Mouse (Mus musculus) layer of hippocampus, postnatal 25 days (tissue): ENCODE measurements around the gene Agxt. TPM values are rescaled to one million over a fixed set of nuclear protein-coding genes. Genes with fewer than 3 reads are reported as not detected.

Experiments used
- DNase-seq, 2 experiments: peaks; one replicate each; pipeline ENCODE4 v3.0.0; 2022; ENCODE audit warnings: mixed read lengths in 2 of 2, low spot score in 1 of 2; ENCODE audit errors: extremely low spot score in 1 of 2
- total RNA-seq, 2 experiments: library from RNA; stranded (reverse); gene quantifications; 2 replicates each; pipeline ENCODE4 v1.2.3; 2021

Gene Agxt
- total RNA-seq = not detected

- DNase-seq = no peak
Measured at GRCm38 (mm10) chr1:93135036-93135526, at the start of gene Agxt. Gene Agxt (plus strand): TSS chr1:93135240.

GRCm38 (mm10) chr1:93092582-93092981, 42.5 kb upstream of the Agxt start:
- DNase-seq = no peak

GRCm38 (mm10) chr1:93098956-93099355, 36.1 kb upstream of the Agxt start:
- DNase-seq = no peak

DNA sequence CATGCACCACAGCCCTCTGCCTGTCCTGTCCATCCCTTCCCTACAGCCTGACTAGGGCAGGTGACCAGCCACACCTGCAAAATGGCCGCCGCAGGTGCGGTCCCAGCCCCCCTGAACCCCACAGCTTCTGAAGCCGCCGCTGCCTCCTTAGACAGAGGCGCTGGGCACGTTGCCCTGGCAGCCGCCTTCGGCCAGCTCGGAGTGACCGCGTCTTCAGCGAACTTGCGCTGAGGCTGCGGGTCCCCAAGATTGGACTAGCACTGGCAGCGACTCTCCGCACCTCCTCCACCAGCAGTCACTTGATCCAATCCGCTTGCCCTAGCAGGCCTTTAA, 34.8 kb upstream of the Agxt start:
- DNase-seq = no peak

- peak; percentile 60 to 73 for DNase-seq
Measured at GRCm38 (mm10) chr1:93100576-93101491, 34.2 kb upstream of the Agxt start.

DNA sequence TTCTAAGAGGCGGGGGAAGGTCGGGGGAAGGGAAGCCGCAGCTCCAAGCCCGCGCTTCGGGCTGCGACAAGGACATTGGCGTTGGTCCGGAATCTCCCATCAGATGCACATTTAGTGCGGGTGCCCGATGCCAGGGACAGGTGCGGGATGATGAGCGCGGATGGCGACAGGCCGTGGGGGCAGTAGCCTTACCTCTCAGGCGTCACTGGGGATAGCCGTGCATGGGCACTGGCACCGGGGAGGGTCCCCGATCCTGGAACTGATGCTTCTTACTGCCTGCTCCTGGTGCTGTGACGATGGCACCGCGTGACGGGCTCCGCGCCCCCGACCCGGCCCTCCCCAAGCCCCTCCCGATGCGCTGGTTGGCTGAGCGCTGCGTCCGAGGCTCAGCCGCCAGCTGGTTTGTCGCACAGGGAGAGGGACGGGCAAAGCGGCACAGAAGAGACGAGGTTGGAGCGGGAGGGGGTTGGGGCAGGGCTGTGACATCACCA, 33.4 kb upstream of the Agxt start, which contains the start of gene Kif1a:
TSS of gene Kif1a (minus strand) at position 381 of the 491 bp plus-strand sequence.
- DNase-seq = peak; percentile 81 to 86

- no peak for DNase-seq
Measured at GRCm38 (mm10) chr1:93102700-93103099, 32.3 kb upstream of the Agxt start.

DNA sequence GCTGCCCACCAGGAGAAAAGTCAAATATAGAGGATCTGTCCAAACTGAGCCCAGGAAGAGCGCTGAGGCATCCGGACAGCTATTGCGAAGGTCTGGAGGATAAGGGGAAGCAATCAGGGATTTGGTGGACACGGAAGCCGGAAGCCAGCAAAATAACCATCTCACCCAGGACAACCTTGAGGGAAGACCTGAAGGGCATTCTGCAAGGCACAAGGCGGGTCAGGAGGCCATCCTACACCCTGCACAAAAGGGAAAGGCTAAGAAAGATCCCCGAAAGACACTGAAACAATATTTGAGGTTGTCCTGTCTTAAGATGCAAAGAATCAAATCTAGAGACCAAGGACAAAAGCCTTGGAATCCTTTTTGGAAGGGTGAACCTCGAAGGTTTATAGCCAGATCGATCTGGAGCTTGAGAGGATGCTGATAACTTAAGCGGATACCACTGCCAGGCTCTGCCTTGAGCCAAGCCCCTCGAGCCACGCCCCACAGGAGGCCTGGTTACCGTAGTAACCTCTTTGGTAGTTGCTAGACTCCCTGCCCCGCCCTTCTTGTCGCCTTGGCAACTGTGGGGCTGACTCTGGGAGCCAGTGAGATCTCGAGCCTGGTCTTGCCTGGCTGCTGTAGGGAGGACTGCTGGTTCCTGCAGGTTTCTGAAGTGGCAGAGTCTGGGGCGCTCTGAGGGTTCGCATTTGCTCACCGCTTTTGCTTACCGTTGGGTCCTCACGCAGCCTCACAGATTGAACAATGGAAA, 20.2 kb upstream of the Agxt start:
- peak; percentile 42 to 59 for DNase-seq

- DNase-seq = no peak
Measured at GRCm38 (mm10) chr1:93115471-93115870, 19.6 kb upstream of the Agxt start.

DNA sequence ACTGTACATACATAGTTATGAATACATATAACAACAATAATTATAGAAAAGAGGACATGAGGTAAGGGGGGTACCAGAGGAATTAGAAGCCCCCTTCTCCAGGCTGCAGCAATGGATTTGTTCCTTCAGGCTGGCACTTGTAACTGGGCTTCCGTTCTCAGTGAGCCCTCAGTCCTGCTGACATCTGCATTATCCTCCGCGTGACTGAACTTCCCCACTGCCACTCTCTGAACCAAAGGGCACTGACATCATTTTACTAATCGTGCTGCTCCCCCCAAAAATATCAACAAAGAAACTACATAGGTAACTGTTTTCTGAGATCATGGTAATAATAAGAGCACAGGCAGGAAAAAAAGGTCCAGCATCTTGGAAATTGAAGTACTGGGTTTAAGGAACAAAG, 16.2 kb upstream of the Agxt start:
- DNase-seq = no peak

DNA sequence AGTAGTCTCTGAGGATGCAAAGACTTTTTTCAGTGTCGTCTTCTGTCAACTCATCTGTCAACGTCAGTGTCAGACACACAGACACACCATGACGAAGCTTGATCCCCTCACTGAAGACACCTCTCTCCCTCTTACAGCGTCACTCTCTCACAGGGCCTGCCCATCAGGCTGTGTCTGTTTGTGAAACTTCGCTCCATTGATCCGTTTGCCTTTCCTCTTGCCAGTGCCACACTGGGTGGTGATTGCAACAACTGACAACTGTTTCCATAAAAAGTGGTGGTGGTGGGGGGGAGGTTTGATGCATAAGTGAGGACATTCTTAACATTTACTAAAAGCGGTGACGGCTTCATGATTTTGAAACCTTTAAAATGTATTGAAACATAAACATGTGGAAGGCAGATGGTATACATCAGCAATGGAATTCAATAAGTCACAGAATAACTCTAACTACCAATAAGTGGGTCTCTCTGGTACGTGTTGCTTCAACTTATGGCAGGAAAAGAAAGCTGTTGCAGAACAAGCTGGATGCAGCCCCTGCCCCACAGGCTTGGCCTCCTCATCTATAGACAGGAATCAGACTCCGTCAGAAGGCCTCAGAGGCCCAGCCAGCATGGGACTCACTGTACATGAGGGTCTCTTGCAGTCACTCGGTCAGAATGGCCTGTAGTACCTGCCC, 11.7 kb upstream of the Agxt start:
- DNase-seq = no peak

DNA sequence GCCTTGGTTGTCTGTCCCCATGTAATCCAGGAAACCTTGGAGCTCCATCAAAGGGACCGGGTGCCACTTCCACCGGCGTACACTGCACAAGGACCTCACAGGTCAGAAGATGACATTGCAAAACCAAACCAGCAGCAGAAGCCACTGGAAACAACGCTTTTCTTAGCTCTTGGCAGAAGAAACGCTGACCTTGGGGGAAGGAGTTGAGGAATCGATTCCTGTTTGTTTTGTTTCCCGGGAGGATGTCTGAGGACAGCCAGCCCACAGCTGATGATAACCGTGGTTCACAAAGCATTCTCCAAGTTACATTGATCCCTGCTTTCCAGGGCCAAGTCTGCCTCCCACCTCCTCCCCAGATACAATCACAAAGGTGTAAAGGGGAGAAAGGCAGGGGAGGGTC, 11.0 kb upstream of the Agxt start:
- no peak for DNase-seq

- no peak for DNase-seq
Measured at GRCm38 (mm10) chr1:93125256-93125655, 9.8 kb upstream of the Agxt start.

DNA sequence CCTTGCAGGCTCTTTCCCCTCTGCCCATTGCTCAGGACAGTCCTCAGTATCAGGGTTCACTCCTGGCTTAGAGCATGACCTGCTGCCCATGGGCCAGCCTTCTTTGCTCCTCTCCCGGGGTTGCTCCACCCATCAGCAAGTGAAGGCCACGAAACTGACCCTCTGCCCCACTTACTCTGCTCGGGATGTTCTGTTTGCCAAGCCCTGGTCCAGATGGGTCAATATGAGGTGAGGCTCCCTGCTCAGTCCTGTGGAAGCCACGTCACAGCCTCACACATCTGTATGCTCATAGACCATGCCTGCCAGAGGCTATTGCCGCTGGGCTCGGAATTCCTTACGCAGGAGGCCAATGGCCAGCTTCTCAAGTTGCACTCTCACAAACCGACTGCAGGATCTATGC, 6.8 kb upstream of the Agxt start:
- DNase-seq = no peak

GRCm38 (mm10) chr1:93128710-93129349, 6.2 kb upstream of the Agxt start:
- DNase-seq = peak; percentile 71 to 89

GRCm38 (mm10) chr1:93130242-93130983, 4.6 kb upstream of the Agxt start:
- DNase-seq = no peak

DNA sequence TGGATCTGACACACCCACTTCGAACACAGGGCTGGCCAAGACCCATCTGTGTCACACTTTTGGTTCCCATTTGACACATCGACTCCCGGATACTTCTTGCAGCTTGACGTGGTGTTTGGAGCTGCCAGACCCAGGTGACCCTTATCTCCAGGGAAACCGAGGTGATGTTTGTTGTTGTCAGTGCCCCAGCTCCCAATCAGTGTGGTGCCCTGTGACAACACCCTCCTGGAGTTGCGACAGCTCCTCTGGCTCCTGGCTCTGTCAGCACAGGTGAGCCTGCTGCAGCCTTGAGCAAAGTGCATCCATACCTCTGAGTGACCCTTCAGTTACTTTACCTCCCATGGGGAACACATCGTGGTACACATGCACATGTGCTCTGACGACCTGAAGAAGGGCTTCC, 2.4 kb upstream of the Agxt start:
- DNase-seq = no peak

DNA sequence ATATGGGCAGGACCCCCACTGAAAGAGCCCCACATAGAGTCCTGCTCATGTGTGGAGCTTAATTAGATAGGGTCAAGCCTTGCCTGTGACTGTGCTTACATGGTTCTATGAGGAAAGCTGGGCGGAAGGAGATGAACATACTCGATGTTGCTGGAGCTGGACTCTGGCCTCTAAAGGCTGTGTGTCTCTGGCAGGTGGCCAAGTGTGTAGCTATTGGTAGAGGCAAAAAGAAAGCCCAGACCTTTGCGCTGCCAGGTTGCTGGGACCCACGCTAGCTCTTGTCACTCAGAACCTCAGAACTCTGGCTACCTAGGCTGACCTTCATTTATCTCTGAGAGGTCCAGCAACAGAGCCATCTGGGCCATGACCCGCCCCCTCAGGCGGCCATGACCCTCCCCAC, 3.5 kb downstream of the Agxt start:
- no peak for DNase-seq

DNA sequence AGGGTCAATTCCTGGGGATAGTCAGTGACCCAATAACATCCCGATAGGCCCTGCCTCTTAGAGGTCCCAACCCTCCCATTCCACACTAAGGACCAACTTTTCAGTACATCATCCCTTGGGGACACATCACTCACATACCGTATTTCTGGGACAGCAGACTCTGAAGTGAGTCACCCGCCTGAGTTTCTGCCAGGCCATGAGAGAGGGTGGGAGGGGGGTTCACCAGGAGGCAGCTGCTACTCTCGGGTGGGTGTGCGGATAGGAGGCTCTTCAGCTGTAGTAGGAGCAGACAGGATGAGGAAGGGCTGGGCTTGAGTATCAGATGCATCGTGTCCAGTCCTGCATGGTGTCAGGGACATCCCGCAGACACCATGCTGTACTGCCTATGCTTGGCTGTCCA, 4.7 kb downstream of the Agxt start:
- DNase-seq = no peak

GRCm38 (mm10) chr1:93142871-93143270, 7.8 kb downstream of the Agxt start:
- no peak for DNase-seq
